Mouse (Mus musculus) midbrain, embryonic 16.5 days (tissue): Measurements from ENCODE around the gene Gatad2a. TPM values are rescaled to one million over a fixed set of nuclear protein-coding genes. Genes with fewer than 3 reads are reported as not detected.

ENCODE experiments used
- ATAC-seq: fragments of 200-750 bp; cut with Nextera tagmentation; 2 replicates; pipeline ENCODE4 v1.8.0; 2017; ENCODE audit warnings: moderate TSS enrichment
- H3K27ac ChIP-seq: fragments of 300-500 bp; sonication (generic); 2 replicates; pipeline ENCODE4 v1.5.1; 2014; ENCODE audit warnings: mild to moderate bottlenecking, low read length, mixed read lengths
- H3K27me3 ChIP-seq: fragments of 300-500 bp; sonication (generic); 2 replicates; pipeline ENCODE4 v1.6.1; 2014; ENCODE audit warnings: low read depth, low read length, mixed read lengths; ENCODE audit not compliant: control insufficient read depth, insufficient read depth
- H3K36me3 ChIP-seq: fragments of 300-500 bp; sonication (generic); 2 replicates; pipeline ENCODE4 v1.6.1; 2014; ENCODE audit warnings: mild to moderate bottlenecking, low read length, moderate library complexity, mixed read lengths; ENCODE audit not compliant: control insufficient read depth, insufficient read depth
- H3K4me1 ChIP-seq: fragments of 300-500 bp; sonication (generic); 2 replicates; pipeline ENCODE4 v1.6.1; 2014; ENCODE audit warnings: mild to moderate bottlenecking, low read length, mixed read lengths; ENCODE audit not compliant: control insufficient read depth, insufficient read depth
- H3K4me2 ChIP-seq: fragments of 300-500 bp; sonication (generic); 2 replicates; pipeline ENCODE4 v1.6.1; 2014; ENCODE audit warnings: mild to moderate bottlenecking, low read length, mixed read lengths
- H3K4me3 ChIP-seq: fragments of 300-500 bp; sonication (generic); 2 replicates; pipeline ENCODE4 v1.5.1; 2014; ENCODE audit warnings: low read depth, mild to moderate bottlenecking, low read length, moderate library complexity, mixed read lengths
- H3K9ac ChIP-seq: fragments of 300-500 bp; sonication (generic); 2 replicates; pipeline ENCODE4 v1.6.1; 2014; ENCODE audit warnings: low read depth, low read length, mixed read lengths
- H3K9me3 ChIP-seq: fragments of 300-500 bp; sonication (generic); replicated peaks from 2 replicates; pipeline ENCODE4 v1.6.1; 2014; ENCODE audit warnings: mild to moderate bottlenecking, low read length, mixed read lengths; ENCODE audit not compliant: control insufficient read depth, poor library complexity, severe bottlenecking
- WGBS: fragments of 180-500 bp; shearing (Covaris S2); extraction: QIAGEN DNeasy Blood & Tissue Kit; methylation state at CpG from one replicate; pipeline ENCODE4 v1.1.7; 2014; 5-methylcytosine and 5-hydroxymethylcytosine counted together
- polyA plus RNA-seq: library from polyadenylated mRNA; unstranded; fragments of >200 nt; fragmentation: Nextera tagmentation; extraction: Ambion mirVana; gene quantifications from 2 replicates; pipeline ENCODE4 v1.2.1, GENCODE M21; 2015

Gene Gatad2a
- 15.8 and 19.1 TPM in 2 replicates for polyA plus RNA-seq

DNA sequence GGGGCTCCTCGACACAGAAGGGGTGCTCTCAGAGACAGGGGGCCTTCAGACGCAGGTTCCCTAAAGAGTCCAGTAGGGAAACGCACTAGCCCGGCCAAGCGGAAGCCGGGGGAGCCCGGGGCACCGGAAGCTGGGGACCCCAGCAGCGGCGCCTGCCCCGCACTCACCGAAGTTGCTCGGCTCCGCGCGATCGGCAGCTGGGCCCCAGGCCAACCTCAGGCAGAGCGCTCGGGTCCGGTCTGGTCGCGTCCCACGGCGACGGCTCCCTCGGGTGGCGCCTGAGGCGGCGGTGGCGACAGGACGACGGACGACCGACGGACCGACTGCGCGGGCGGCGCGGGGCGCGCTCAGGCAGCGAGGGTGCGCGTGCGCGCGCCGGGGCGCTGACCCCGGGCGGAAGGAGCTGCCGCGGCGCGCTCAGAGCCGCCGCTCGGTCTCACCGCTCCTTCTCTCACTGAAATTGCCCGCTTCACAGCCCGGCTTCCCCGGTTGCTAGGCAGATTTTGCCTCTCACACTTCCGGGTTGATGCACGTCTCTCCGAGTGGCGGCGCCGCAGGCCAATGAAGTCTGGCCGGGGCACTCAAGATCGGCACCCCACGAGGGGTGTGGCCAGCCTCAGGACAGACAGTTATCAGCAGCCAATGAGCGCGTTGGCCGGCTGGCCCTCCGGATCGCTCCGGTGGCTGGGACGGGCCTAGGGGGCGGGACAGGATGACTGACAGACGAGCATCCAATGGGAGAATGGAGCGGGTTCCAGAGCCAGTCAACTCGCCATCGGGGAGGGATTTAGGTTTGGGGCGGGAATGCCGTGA is at the start of gene Gatad2a:
Gene Gatad2a, minus strand, starts transcription at position 609 of the 813 bp plus-strand sequence.
- Histone ChIP-seq H3K27me3 (no peaks in the 10 kb centered on the region), H3K9me3 (no peaks in the 10 kb centered on the region), H3K36me3 (no peaks in the 10 kb centered on the region), H3K4me3 (peak within 1 kb of the TSS; percentile 92), H3K9ac (peak within 1 kb of the TSS; percentile 80), H3K4me2 (peak within 1 kb of the TSS; percentile 79), H3K27ac (peak within 1 kb of the TSS; percentile 77), H3K4me1 (peaks cover 12% of the 10 kb centered on the region)
- WGBS: 0% methylated on average over 60 of the region's 87 CpGs
- peak; percentile 100 for ATAC-seq

- Histone ChIP-seq H3K36me3 (no peaks in the 10 kb centered on the region), H3K9me3 (no peaks in the 10 kb centered on the region), H3K27ac (no peak overlapping the region), H3K4me1 (peaks cover 33% of the 10 kb centered on the region), H3K27me3 (no peaks in the 10 kb centered on the region), H3K4me3 (peak overlapping the region; percentile 70), H3K9ac (peak overlapping the region; percentile 81; the same call in 1 of the 2 replicates), H3K4me2 (peak overlapping the region; percentile 91)
- no peak for ATAC-seq
- WGBS: 87% methylated on average over 5 of the region's 5 CpGs
Observed at GRCm38 (mm10) chr8:70043996-70044395, 47.8 kb upstream of the Gatad2a start.

DNA sequence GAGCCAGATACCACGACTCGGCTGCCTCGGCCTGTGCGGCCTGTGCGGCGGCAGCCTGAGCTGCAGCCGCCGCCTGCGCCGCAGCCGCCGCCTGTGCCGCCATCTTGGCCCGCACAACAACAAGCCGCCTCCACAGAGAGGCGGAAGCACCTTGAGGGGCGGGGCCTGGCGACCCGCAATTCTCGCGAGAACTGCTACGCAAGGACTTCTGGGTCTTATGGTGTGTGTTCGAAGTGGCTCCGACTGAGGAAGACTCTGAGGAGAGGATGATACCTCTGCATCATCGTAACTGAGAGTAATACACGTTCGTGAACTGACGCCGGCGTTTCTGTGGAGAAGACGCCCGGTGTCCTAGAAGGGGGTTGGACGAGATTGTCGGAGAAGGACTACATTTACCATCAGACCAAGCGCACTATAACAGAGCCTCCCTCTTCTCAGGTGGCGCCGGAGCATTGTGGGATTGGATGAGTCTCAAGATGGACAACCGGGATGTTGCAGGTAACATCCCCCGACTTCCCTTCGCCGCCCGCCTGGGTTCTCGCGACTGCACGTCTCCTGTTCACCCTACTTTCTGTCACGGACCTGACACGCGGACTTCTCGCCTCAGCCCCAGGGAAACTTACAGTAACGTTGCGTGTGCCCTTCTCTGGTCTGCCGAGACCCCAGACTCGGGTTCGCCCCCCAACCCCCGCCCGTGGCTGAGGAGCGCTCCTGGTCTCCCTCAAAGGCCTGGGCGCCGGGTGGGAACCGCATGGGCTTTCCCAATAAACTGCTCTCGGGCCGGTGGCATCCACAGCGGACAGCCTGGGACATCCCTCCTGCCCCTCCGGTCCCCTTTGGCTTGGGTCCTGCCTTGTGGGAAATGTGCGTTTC is 46.6 kb upstream of the Gatad2a start, which contains the start of the genes Mau2 and Sugp1:
Gene Mau2, minus strand, starts transcription at position 152 of the 873 bp plus-strand sequence.
Gene Sugp1, plus strand, starts transcription at position 231 of the 873 bp plus-strand sequence.
- peak within 1 kb of the TSS; percentile 87 for H3K27ac ChIP-seq
- peak within 1 kb of the TSS; percentile 70 for H3K4me3 ChIP-seq
- H3K4me1 ChIP-seq: peaks cover 35% of the 10 kb centered on the region
- H3K9me3 ChIP-seq: no peaks in the 10 kb centered on the region
- no peaks in the 10 kb centered on the region for H3K27me3 ChIP-seq
- peak within 1 kb of the TSS; percentile 81 for H3K9ac ChIP-seq
- under 1% methylated on average over 65 of the region's 65 CpGs for WGBS
- ATAC-seq: peak; percentile 98
- H3K4me2 ChIP-seq: peak within 1 kb of the TSS; percentile 91
- H3K36me3 ChIP-seq: no peaks in the 10 kb centered on the region

GRCm38 (mm10) chr8:70041885-70042546 is 45.8 kb upstream of the Gatad2a start:
- Histone ChIP-seq H3K4me1 (peaks cover 35% of the 10 kb centered on the region), H3K9ac (peak overlapping the region; percentile 81), H3K27ac (peak overlapping the region; percentile 87), H3K9me3 (no peaks in the 10 kb centered on the region), H3K36me3 (no peaks in the 10 kb centered on the region; the same call in 1 of the 2 replicates), H3K27me3 (no peaks in the 10 kb centered on the region), H3K4me3 (peak overlapping the region; percentile 70), H3K4me2 (peak overlapping the region; percentile 90)
- ATAC-seq: no peak; the same call in none of the 2 replicates
- 1% methylated on average over 47 of the region's 47 CpGs for WGBS

DNA sequence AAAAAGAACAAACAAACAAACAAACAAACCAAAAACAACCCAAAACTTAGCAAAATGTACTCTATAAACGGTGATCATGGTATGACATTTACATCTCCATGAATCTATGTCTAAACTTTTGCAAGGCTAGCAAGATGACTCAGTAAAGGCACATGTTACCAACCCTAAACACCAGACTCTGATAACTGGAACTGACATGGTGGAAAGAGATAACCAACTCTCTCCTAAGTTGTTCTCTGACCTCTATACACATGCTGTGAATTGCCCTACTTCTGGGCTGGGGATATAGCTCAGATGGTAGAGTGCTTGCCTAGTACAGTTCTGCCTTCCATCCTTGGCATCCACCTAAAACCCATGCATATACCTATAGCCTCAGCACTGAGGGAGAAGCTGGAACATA is 41.8 kb upstream of the Gatad2a start:
- 97% methylated on average over 1 of the region's 1 CpGs for WGBS
- H3K4me3 ChIP-seq: no peak overlapping the region
- peaks cover 23% of the 10 kb centered on the region for H3K4me1 ChIP-seq

DNA sequence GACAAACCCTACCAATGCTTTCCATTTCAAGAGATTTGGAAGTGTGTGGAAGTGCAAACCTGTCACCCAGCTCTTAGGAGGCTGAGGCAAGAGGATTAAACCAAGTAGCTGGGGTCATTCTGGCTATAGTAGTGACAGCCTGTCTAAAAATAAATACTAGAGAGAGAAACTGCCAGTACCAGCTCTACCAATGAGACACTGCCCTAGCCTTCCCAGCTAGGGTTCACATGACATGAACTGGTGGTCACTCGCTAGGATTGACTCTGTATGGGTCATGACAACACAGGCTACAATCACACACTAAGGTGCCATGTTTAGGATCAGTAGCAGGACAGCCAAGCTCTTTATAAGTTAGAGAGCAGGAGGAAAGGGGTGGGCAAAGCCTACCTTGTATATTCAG is 34.1 kb upstream of the Gatad2a start:
- ATAC-seq: no peak
- 95% methylated on average over 1 of the region's 1 CpGs for WGBS
- no peak overlapping the region for H3K9ac ChIP-seq
- H3K4me3 ChIP-seq: no peak overlapping the region
- H3K36me3 ChIP-seq: peaks cover 47% of the 10 kb centered on the region
- no peaks in the 10 kb centered on the region for H3K27me3 ChIP-seq
- H3K4me2 ChIP-seq: no peak overlapping the region
- no peaks in the 10 kb centered on the region for H3K4me1 ChIP-seq
- H3K27ac ChIP-seq: no peak overlapping the region
- H3K9me3 ChIP-seq: no peaks in the 10 kb centered on the region

More for the DNA sequence above, 41.8 kb upstream of the Gatad2a start:
- Histone ChIP-seq H3K27me3 (no peaks in the 10 kb centered on the region), H3K4me2 (no peak overlapping the region), H3K9me3 (no peaks in the 10 kb centered on the region), H3K27ac (no peak overlapping the region), H3K9ac (no peak overlapping the region), H3K36me3 (no peaks in the 10 kb centered on the region; the same call in 1 of the 2 replicates)
- ATAC-seq: no peak

GRCm38 (mm10) chr8:70026151-70026550 is 30.0 kb upstream of the Gatad2a start:
- Histone ChIP-seq H3K4me2 (no peak overlapping the region), H3K36me3 (peaks cover 78% of the 10 kb centered on the region), H3K4me1 (no peaks in the 10 kb centered on the region), H3K4me3 (no peak overlapping the region), H3K9me3 (no peaks in the 10 kb centered on the region), H3K27ac (no peak overlapping the region), H3K9ac (no peak overlapping the region), H3K27me3 (no peaks in the 10 kb centered on the region)
- no peak for ATAC-seq
- 100% methylated on average over 2 of the region's 2 CpGs for whole genome bisulfite sequencing

DNA sequence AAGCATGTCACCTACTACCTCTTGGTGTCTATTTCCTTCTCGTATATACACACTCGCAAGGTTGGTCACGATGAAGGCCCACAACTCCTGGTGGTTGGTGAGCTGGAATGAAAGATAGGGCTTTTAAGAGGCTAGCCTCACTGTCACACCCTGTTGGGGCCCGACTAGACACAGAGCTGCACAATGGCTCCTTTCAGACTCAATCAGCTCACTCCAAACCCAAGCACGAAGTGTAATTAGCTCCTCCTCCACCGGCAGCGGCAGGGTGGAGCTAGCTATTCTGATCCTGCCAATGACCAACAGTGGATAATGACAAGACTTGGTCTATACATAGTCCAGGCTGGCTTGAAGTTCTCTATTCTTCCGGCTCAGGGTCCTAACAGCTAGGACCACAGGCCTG is 27.4 kb upstream of the Gatad2a start:
- H3K4me3 ChIP-seq: no peak overlapping the region
- H3K27me3 ChIP-seq: no peaks in the 10 kb centered on the region
- no peak overlapping the region for H3K4me2 ChIP-seq
- H3K4me1 ChIP-seq: no peaks in the 10 kb centered on the region
- H3K9me3 ChIP-seq: no peaks in the 10 kb centered on the region
- WGBS: 65% methylated on average over 8 of the region's 8 CpGs
- ATAC-seq: no peak
- peaks cover 87% of the 10 kb centered on the region for H3K36me3 ChIP-seq
- H3K27ac ChIP-seq: no peak overlapping the region
- no peak overlapping the region for H3K9ac ChIP-seq
